Mouse (Mus musculus): ENCODE measurements around the gene Cnr2. TPM values are rescaled to one million over a fixed set of nuclear protein-coding genes. Genes with fewer than 3 reads are reported as not detected.

Cnr2 gene
- 0.32 and 0.34 TPM in 2 replicates for polyA plus RNA-seq (2016; fragmentation: Nextera tagmentation; extraction: Ambion mirVana)

- Histone ChIP-seq H3K9me3 (no peaks in the 10 kb centered on the region), H3K36me3 (no peaks in the 10 kb centered on the region), H3K4me2 (replicated peaks) (no peak within 1 kb of the TSS), H3K4me3 (no peak within 1 kb of the TSS), H3K27me3 (replicated peaks) (no peaks in the 10 kb centered on the region), H3K27ac (no peak within 1 kb of the TSS), H3K4me1 (no peaks in the 10 kb centered on the region), H3K9ac (no peak within 1 kb of the TSS)
- ATAC-seq (ENCODE audit: low FRiP score, low read depth): no peak
- 59% methylated on average over 8 of the region's 8 CpGs for WGBS
Measured at GRCm38 (mm10) chr4:135895071-135895571, at the start of gene Cnr2. Gene Cnr2 (plus strand): TSS chr4:135895394.

GRCm38 (mm10) chr4:135847581-135847980 is 47.6 kb upstream of the Cnr2 start:
- ATAC-seq (ENCODE audit: low FRiP score, low read depth): no peak
- Histone ChIP-seq H3K4me2 (replicated peaks) (no peak overlapping the region), H3K36me3 (no peaks in the 10 kb centered on the region), H3K9me3 (peaks cover 3% of the 10 kb centered on the region; the same call in 1 of the 2 replicates), H3K27ac (no peak overlapping the region), H3K27me3 (replicated peaks) (no peaks in the 10 kb centered on the region; the same call in 1 of the 2 replicates), H3K4me3 (no peak overlapping the region), H3K4me1 (peaks cover 13% of the 10 kb centered on the region), H3K9ac (no peak overlapping the region)
- 67% methylated on average over 5 of the region's 5 CpGs for WGBS

GRCm38 (mm10) chr4:135850411-135851095 is 44.6 kb upstream of the Cnr2 start:
- 33% methylated on average over 13 of the region's 13 CpGs for WGBS
- Histone ChIP-seq H3K9me3 (no peaks in the 10 kb centered on the region), H3K36me3 (no peaks in the 10 kb centered on the region), H3K4me2 (replicated peaks) (peak overlapping the region; percentile 26), H3K27ac (no peak overlapping the region), H3K4me3 (no peak overlapping the region), H3K9ac (peak overlapping the region; percentile 44; the same call in 1 of the 2 replicates), H3K27me3 (replicated peaks) (no peaks in the 10 kb centered on the region; the same call in 1 of the 2 replicates), H3K4me1 (peaks cover 24% of the 10 kb centered on the region)
- no peak for ATAC-seq (ENCODE audit: low FRiP score, low read depth)

GRCm38 (mm10) chr4:135851942-135852341 is 43.3 kb upstream of the Cnr2 start:
- Histone ChIP-seq H3K36me3 (no peaks in the 10 kb centered on the region), H3K27ac (no peak overlapping the region), H3K4me2 (replicated peaks) (no peak overlapping the region), H3K4me1 (peaks cover 24% of the 10 kb centered on the region), H3K4me3 (no peak overlapping the region), H3K9me3 (no peaks in the 10 kb centered on the region), H3K9ac (no peak overlapping the region), H3K27me3 (replicated peaks) (no peaks in the 10 kb centered on the region; the same call in 1 of the 2 replicates)
- WGBS: 89% methylated on average over 9 of the region's 9 CpGs
- no peak for ATAC-seq (ENCODE audit: low FRiP score, low read depth)

DNA sequence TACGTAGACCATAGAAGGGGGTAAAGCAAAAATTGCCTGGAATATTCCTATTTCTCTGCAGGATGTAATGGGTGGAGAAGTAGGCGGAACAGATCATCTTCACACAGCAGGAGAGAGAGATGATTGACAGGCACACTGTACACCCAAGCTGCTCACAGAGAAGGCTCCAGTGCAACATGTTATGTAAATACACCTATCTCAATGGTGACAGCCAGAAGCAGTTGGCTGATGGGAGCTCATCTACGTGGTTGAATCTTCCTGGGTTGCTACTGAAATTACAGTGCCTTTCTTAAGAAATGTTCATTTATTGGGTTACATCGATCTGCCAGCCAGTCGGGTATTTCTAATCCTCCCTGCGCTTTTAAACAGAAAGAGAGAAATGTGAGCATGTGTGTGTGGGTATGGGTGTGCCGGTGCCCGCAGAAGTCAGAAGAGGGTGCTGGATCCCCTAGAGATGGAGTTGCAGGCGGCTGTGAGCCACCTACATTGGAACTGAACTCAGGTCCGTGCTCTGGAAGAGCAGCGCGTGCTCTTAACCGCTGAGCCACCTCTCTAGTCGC is 41.1 kb upstream of the Cnr2 start:
- H3K27me3 ChIP-seq (replicated peaks): no peaks in the 10 kb centered on the region; the same call in 1 of the 2 replicates
- WGBS: 91% methylated on average over 14 of the region's 14 CpGs
- H3K27ac ChIP-seq: no peak overlapping the region
- H3K4me3 ChIP-seq: no peak overlapping the region
- H3K36me3 ChIP-seq: no peaks in the 10 kb centered on the region
- H3K4me1 ChIP-seq: peaks cover 32% of the 10 kb centered on the region
- peak overlapping the region; percentile 78; the same call in 1 of the 2 replicates for H3K4me2 ChIP-seq (replicated peaks)
- ATAC-seq (ENCODE audit: low FRiP score, low read depth): no peak
- no peaks in the 10 kb centered on the region for H3K9me3 ChIP-seq
- H3K9ac ChIP-seq: no peak overlapping the region

GRCm38 (mm10) chr4:135854630-135855029 is 40.6 kb upstream of the Cnr2 start:
- no peaks in the 10 kb centered on the region; the same call in 1 of the 2 replicates for H3K27me3 ChIP-seq (replicated peaks)

DNA sequence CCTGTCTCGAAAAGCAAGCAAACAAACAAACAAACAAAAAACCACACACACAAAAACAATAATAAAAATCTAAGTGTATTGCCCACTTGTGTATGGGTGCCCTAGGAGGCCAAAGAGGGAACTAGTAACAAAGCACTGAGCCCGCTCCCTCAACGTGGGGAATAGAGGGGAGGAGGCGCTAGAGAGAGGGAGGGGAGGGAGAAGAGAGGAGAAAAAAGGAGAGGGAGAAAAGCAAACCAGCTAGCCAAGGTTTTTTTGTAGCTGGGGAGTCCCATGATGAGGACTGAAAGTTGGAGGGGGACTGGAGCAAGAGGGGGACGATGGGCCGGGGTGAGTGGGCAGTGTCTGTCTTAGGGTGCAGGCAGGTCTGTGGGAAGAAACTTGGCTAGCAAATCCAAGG is 40.1 kb upstream of the Cnr2 start:
- 8% methylated on average over 6 of the region's 6 CpGs for WGBS
- no peaks in the 10 kb centered on the region for H3K9me3 ChIP-seq
- no peaks in the 10 kb centered on the region for H3K36me3 ChIP-seq
- ATAC-seq (ENCODE audit: low FRiP score, low read depth): peak; percentile 30
- no peaks in the 10 kb centered on the region; the same call in 1 of the 2 replicates for H3K27me3 ChIP-seq (replicated peaks)
- H3K4me1 ChIP-seq: peaks cover 32% of the 10 kb centered on the region
- peak overlapping the region; percentile 93 for H3K4me3 ChIP-seq
- peak overlapping the region; percentile 98 for H3K27ac ChIP-seq
- peak overlapping the region; percentile 78 for H3K4me2 ChIP-seq (replicated peaks)
- peak overlapping the region; percentile 97 for H3K9ac ChIP-seq

More at GRCm38 (mm10) chr4:135854630-135855029, 40.6 kb upstream of the Cnr2 start:
- Histone ChIP-seq H3K4me2 (replicated peaks) (peak overlapping the region; percentile 78), H3K9me3 (no peaks in the 10 kb centered on the region), H3K4me1 (peaks cover 37% of the 10 kb centered on the region), H3K36me3 (no peaks in the 10 kb centered on the region), H3K4me3 (no peak overlapping the region), H3K27ac (0 out of 2 replicates have a peak overlapping the region, but pooled peaks have one; percentile 98), H3K9ac (peak overlapping the region; percentile 97)
- no peak for ATAC-seq (ENCODE audit: low FRiP score, low read depth)
- WGBS: 73% methylated on average over 11 of the region's 11 CpGs

- no peaks in the 10 kb centered on the region; the same call in 1 of the 2 replicates for H3K27me3 ChIP-seq (replicated peaks)
- peak within 1 kb of the TSS; percentile 98 for H3K27ac ChIP-seq
- H3K9ac ChIP-seq: peak within 1 kb of the TSS; percentile 97
- WGBS: under 1% methylated on average over 67 of the region's 67 CpGs
- no peaks in the 10 kb centered on the region for H3K9me3 ChIP-seq
- peaks cover 26% of the 10 kb centered on the region for H3K4me1 ChIP-seq
- peak within 1 kb of the TSS; percentile 93 for H3K4me3 ChIP-seq
- no peaks in the 10 kb centered on the region for H3K36me3 ChIP-seq
- H3K4me2 ChIP-seq (replicated peaks): peak within 1 kb of the TSS; percentile 78
- ATAC-seq (ENCODE audit: low FRiP score, low read depth): peak; percentile 95
Measured at GRCm38 (mm10) chr4:135855536-135856222, 39.5 kb upstream of the Cnr2 start, which contains the start of gene Srsf10. Gene Srsf10 (plus strand): TSS chr4:135855747.

DNA sequence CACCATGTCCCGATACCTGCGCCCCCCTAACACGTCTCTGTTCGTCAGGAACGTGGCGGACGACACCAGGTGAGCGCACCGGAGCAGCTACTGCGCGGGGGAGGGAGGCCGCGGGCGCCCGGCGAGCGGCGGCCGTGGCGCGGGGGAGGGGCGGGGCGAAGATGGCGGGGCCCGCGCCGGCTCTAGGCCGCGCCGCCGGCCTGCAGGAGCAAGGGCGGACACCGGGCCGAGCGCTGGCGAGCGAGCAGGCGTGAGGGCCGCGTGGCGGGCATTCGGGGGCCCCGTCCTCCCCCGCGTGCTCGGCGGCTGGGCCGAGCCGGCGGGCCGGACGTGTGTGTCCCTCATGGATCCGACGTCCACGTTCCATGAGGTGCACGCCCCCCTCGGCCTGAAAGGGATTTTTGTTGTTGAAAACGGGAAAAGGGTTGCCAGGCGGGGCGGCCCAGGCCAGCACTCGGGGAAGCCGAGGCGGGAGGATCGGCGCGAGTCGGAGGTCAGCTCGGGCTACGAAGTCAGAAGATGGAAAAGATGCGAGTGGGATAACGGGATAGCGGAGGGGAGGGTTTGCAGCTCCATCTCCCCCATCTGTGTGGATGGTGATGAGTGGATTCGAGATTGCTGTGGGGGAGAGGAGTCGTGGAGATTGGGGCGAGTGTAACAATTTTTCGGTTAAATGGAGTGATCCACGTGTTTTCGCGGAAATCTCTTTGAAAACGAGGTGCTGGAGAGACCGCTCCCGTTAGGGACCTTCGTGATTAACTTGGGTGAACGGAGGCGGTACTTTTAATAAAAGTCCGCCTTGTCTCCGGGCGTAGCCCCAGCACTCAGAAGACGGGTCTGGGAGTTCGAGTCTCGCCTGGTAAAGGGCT is 38.7 kb upstream of the Cnr2 start:
- under 1% methylated on average over 90 of the region's 91 CpGs for WGBS
- Histone ChIP-seq H3K9ac (peak overlapping the region; percentile 97), H3K9me3 (no peaks in the 10 kb centered on the region), H3K36me3 (no peaks in the 10 kb centered on the region), H3K27ac (peak overlapping the region; percentile 98), H3K27me3 (replicated peaks) (no peaks in the 10 kb centered on the region; the same call in 1 of the 2 replicates), H3K4me1 (peaks cover 24% of the 10 kb centered on the region), H3K4me3 (peak overlapping the region; percentile 93), H3K4me2 (replicated peaks) (peak overlapping the region; percentile 78)
- peak; percentile 74 for ATAC-seq (ENCODE audit: low FRiP score, low read depth)

- no peak overlapping the region for H3K27ac ChIP-seq
- ATAC-seq (ENCODE audit: low FRiP score, low read depth): no peak
- peak overlapping the region; percentile 78 for H3K4me2 ChIP-seq (replicated peaks)
- 16% methylated on average over 7 of the region's 7 CpGs for WGBS
- no peaks in the 10 kb centered on the region; the same call in 1 of the 2 replicates for H3K36me3 ChIP-seq
- peak overlapping the region; percentile 93 for H3K4me3 ChIP-seq
- H3K9ac ChIP-seq: peak overlapping the region; percentile 97
- H3K27me3 ChIP-seq (replicated peaks): no peaks in the 10 kb centered on the region
- peaks cover 24% of the 10 kb centered on the region for H3K4me1 ChIP-seq
- H3K9me3 ChIP-seq: no peaks in the 10 kb centered on the region
Measured at GRCm38 (mm10) chr4:135857597-135858186, 37.5 kb upstream of the Cnr2 start.

- no peak overlapping the region for H3K9ac ChIP-seq
- peaks cover 20% of the 10 kb centered on the region for H3K4me1 ChIP-seq
- no peak overlapping the region for H3K4me2 ChIP-seq (replicated peaks)
- H3K4me3 ChIP-seq: no peak overlapping the region
- H3K36me3 ChIP-seq: peaks cover 11% of the 10 kb centered on the region
- WGBS: 78% methylated on average over 2 of the region's 2 CpGs
- H3K27me3 ChIP-seq (replicated peaks): no peaks in the 10 kb centered on the region
- no peaks in the 10 kb centered on the region for H3K9me3 ChIP-seq
- no peak for ATAC-seq (ENCODE audit: low FRiP score, low read depth)
- no peak overlapping the region for H3K27ac ChIP-seq
Measured at GRCm38 (mm10) chr4:135868996-135869395, 26.2 kb upstream of the Cnr2 start.

Data from neural tube, embryonic 12.5 days (tissue).